Mouse (Mus musculus) C2C12 (cell line): Measurements from ENCODE around the gene Alg12.

Experiments used
- CTCF ChIP-seq: IDR thresholded peaks from one replicate; pipeline ENCODE4 v1.5.1; 2011; ENCODE audit not compliant: control insufficient read depth, insufficient read depth, insufficient read length
- MAX ChIP-seq: IDR thresholded peaks from one replicate; pipeline ENCODE4 v1.6.1; 2011; ENCODE audit warnings: mild to moderate bottlenecking, control low read depth
- MYOD1 ChIP-seq: IDR thresholded peaks from one replicate; pipeline ENCODE4 v1.6.1; 2011; ENCODE audit warnings: low read depth; ENCODE audit not compliant: control insufficient read depth, insufficient read length

DNA sequence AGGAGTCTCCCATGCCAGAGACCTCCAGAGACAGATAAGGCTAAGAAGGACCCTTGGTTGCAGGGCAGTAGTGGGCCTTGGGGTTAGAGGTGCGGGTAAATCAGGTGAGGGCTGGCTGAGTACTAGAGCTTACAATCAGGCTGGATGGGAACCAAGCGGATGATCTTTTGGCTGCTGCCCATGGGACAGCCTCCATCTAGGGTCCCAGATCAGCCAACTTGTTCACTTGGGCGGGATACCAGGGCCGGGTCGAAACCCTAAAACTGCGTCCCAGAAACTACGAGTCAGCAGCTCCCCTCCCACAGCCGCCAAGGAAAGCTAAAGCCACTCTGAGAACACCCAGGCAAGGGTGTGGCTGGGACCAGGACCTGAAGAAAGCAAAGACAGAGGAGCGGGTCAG lies 34.0 kb upstream of the Alg12 start:
- TF ChIP-seq MYOD1 (no peak), CTCF (no peak), MAX (no peak)
